Mouse (Mus musculus) splenic B cell, adult 2 months (primary cell): ENCODE measurements around the gene Erich4.
A peak's percentile ranks its signal among the peaks of the same experiment; 100 is the strongest.
"Not testable (repeated sequence)": the region's sequence is repeated elsewhere in the genome, so short reads cannot be mapped to it uniquely, and the experiment has no call there.

Experiments used
- DNase-seq: peaks from one replicate; pipeline ENCODE4 v3.0.0-alpha.2; 2011; ENCODE audit warnings: low read depth, low spot score
- H3K27me3 ChIP-seq: 2 replicates; pipeline ENCODE4 v1.6.1; 2012; ENCODE audit warnings: mild to moderate bottlenecking, low read length, moderate library complexity, mixed read lengths; ENCODE audit not compliant: control insufficient read depth, poor library complexity, insufficient read depth, severe bottlenecking
- H3K36me3 ChIP-seq: 2 replicates; pipeline ENCODE4 v1.6.1; 2012; ENCODE audit warnings: mild to moderate bottlenecking, low read length, moderate library complexity, mixed read lengths; ENCODE audit not compliant: control insufficient read depth, poor library complexity, insufficient read depth, severe bottlenecking

The Erich4 gene

GRCm38 (mm10) chr7:25576793-25577437, 38.8 kb downstream of the Erich4 start:
- not testable (repeated sequence) for H3K27me3 ChIP-seq, H3K36me3 ChIP-seq
- DNase-seq: peak; percentile 85

GRCm38 (mm10) chr7:25576308-25576707, 39.4 kb downstream of the Erich4 start:
- not testable (repeated sequence) for H3K27me3 ChIP-seq, H3K36me3 ChIP-seq, DNase-seq

GRCm38 (mm10) chr7:25575870-25576269, 39.8 kb downstream of the Erich4 start:
- H3K27me3 ChIP-seq: no peaks in the 10 kb centered on the region
- no peaks in the 10 kb centered on the region for H3K36me3 ChIP-seq
- no peak for DNase-seq

GRCm38 (mm10) chr7:25575105-25575504, 40.6 kb downstream of the Erich4 start:
- Histone ChIP-seq H3K36me3 (no peaks in the 10 kb centered on the region), H3K27me3 (no peaks in the 10 kb centered on the region)
- DNase-seq: no peak

GRCm38 (mm10) chr7:25573806-25574205, 41.9 kb downstream of the Erich4 start:
- H3K27me3 ChIP-seq, DNase-seq, H3K36me3 ChIP-seq: not testable (repeated sequence)

- no peaks in the 10 kb centered on the region for H3K36me3 ChIP-seq
- DNase-seq: no peak
- no peaks in the 10 kb centered on the region for H3K27me3 ChIP-seq
Measured at GRCm38 (mm10) chr7:25568721-25569120, 47.0 kb downstream of the Erich4 start.
